Mouse (Mus musculus) left cerebral cortex, adult 6 months (tissue): ENCODE data around the gene Aup1. TPM values are rescaled to one million over a fixed set of nuclear protein-coding genes. Genes with fewer than 3 reads are reported as not detected.

Experiments used
- long read RNA-seq, 2 experiments: library from polyadenylated mRNA; unstranded; transcript quantifications; one replicate each; pipeline ENCODE4 v2.0.0; 2019 to 2020
- polyA plus RNA-seq: library from polyadenylated mRNA; unstranded; fragments of <200 nt; fragmentation: Nextera tagmentation; gene quantifications from 2 replicates; pipeline ENCODE4 v1.2.3, GENCODE M21; 2021

The Aup1 gene
- 64.0 and 107 TPM in 2 replicates for polyA plus RNA-seq
- long read RNA-seq, experiment 1, transcript Aup1-201 (12 exons, 1,769 nt), result major isoform, 93 of 191 reads
- long read RNA-seq, experiment 1, partial matches to known transcripts, result 18 of 191 reads
- long read RNA-seq, experiment 1, other reads (novel, unspliced or antisense), result 69 of 191 reads
- long read RNA-seq, experiment 2, transcript Aup1-201 (12 exons, 1,769 nt), result major isoform, 28 of 44 reads
- long read RNA-seq, experiment 2, partial matches to known transcripts, result 6 of 44 reads
- long read RNA-seq, experiment 2, other reads (novel, unspliced or antisense), result 5 of 44 reads

GRCm38 (mm10) chr6:83054074-83054851, at the start of gene Aup1:
TSS of gene Aup1 (plus strand) at chr6:83054521.

GRCm38 (mm10) chr6:83033249-83034185, 20.8 kb upstream of the Aup1 start, which contains the start of the genes Dok1 and Loxl3:
TSS of gene Dok1 (minus strand) at chr6:83033471.
TSS of gene Loxl3 (plus strand) at chr6:83034173.

GRCm38 (mm10) chr6:83054871-83055431, 630 bp downstream of the Aup1 start, which contains the start of gene Htra2:
TSS of gene Htra2 (minus strand) at chr6:83055273.

GRCm38 (mm10) chr6:83057790-83058189, 3.5 kb downstream of the Aup1 start, which contains the start of gene Dqx1:
TSS of gene Dqx1 (plus strand) at chr6:83057844.

GRCm38 (mm10) chr6:83070247-83070310, 15.8 kb downstream of the Aup1 start, which contains the start of gene Tlx2:
TSS of gene Tlx2 (minus strand) at chr6:83070293.

GRCm38 (mm10) chr6:83077630-83078323, 23.5 kb downstream of the Aup1 start, which contains the start of gene Pcgf1:
TSS of gene Pcgf1 (plus strand) at chr6:83077869.

GRCm38 (mm10) chr6:83086121-83087035, 32.1 kb downstream of the Aup1 start, which contains the start of gene Lbx2:
TSS of gene Lbx2 (plus strand) at chr6:83086367.

GRCm38 (mm10) chr6:83101316-83101687, 47.0 kb downstream of the Aup1 start, which contains the start of the genes Ccdc142 and Gm42688:
TSS of gene Ccdc142 (plus strand) at chr6:83101601.
TSS of gene Gm42688 (plus strand) at chr6:83101617.

Other genes with a start within 250 kb of the Aup1 start
- 11.5 and 14.3 TPM in 2 replicates for gene Sema4f, start 114.8 kb upstream of the Aup1 start, polyA plus RNA-seq
- gene M1ap, start 107.6 kb upstream of the Aup1 start, polyA plus RNA-seq, result not detected in 2 replicates
- gene Dok1, start 21.1 kb upstream of the Aup1 start, polyA plus RNA-seq, result 0.92 and 1.0 TPM in 2 replicates
- 1.4 and 1.7 TPM in 2 replicates for gene Loxl3, start 20.3 kb upstream of the Aup1 start, polyA plus RNA-seq
- 36.7 and 40.7 TPM in 2 replicates for gene Htra2, start 752 bp downstream of the Aup1 start, polyA plus RNA-seq
- gene Dqx1, start 3.3 kb downstream of the Aup1 start, polyA plus RNA-seq, result 0.17 and 0.24 TPM in 2 replicates
- gene Tlx2, start 15.8 kb downstream of the Aup1 start, polyA plus RNA-seq, result not detected in 2 replicates
- gene Pcgf1, start 23.3 kb downstream of the Aup1 start, polyA plus RNA-seq, result 23.7 and 26.7 TPM in 2 replicates
- gene Lbx2, start 31.8 kb downstream of the Aup1 start, polyA plus RNA-seq, result 0.90 and 1.2 TPM in 2 replicates
- 1.0 and 1.5 TPM in 2 replicates for gene Ccdc142, start 47.1 kb downstream of the Aup1 start, polyA plus RNA-seq
- gene Gm42688, start 47.1 kb downstream of the Aup1 start, polyA plus RNA-seq, result 0.87 and 1.2 TPM in 2 replicates
- gene Mrpl53, start 54.5 kb downstream of the Aup1 start, polyA plus RNA-seq, result 149 and 168 TPM in 2 replicates
- 2.2 and 2.6 TPM in 2 replicates for gene Mogs, start 61.0 kb downstream of the Aup1 start, polyA plus RNA-seq
- gene Wbp1, start 67.0 kb downstream of the Aup1 start, polyA plus RNA-seq, result 21.8 and 51.8 TPM in 2 replicates
- gene Ino80b, start 70.9 kb downstream of the Aup1 start, polyA plus RNA-seq, result 8.2 and 23.6 TPM in 2 replicates
- gene Rtkn, start 80.9 kb downstream of the Aup1 start, polyA plus RNA-seq, result 67.3 and 68.0 TPM in 2 replicates
- gene Wdr54, start 101.9 kb downstream of the Aup1 start, polyA plus RNA-seq, result 23.3 and 39.1 TPM in 2 replicates
- gene 1700003E16Rik, start 101.9 kb downstream of the Aup1 start, polyA plus RNA-seq, result 28.6 and 44.3 TPM in 2 replicates
- gene Dctn1, start 111.4 kb downstream of the Aup1 start, polyA plus RNA-seq, result 113 and 119 TPM in 2 replicates
- 0.13 TPM in 1 of 2 replicates, not detected in the other for gene Slc4a5, start 165.3 kb downstream of the Aup1 start, polyA plus RNA-seq